Comparison of ENCODE assay signal across 8 mouse cellular contexts in the genomic region with DNA sequence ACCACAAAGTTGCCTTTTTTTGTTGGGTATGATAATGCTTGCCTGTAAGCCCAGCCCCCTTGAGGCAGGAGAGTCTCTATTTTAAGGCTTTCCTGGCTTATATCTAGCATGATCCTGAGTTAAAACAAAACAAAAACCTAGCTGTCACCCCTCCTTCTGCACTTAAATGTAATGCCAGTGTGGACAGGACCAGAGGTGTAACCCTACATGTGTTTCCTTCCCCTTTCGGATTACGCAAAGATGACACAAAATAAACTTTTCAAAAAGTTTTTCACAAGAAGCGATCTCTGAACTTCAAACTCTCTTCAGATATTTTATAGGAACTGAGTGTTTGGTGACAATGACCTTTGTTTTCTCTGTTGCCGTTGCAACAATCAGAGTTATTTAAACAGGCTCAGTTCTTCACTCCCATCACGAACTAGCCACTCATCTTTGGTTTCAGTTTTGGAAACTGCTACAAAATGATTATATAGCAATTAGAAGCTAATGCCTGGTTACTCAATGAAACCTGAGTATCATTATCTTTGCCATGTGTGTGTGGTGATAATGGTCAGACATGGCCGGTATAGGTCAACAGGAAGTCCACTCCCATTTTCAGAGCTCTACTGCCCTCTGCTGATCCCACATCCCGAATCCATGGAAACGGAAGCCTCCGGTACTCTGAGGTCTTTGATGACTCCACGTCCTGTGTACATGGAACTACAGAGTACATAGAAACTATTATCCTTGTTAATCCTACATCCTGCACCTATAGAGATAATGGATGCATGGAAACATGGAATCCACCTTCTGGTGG.
DNase-seq lines count a peak whose midpoint lies in the region; ATAC-seq lines count a peak whose summit lies in the region.

No protein-coding gene starts in this region.

- ATAC-seq in granulocyte monocyte progenitor cell, adult 5-6 weeks (replicated peaks; ENCODE audit: poor library complexity, severe bottlenecking): peak; percentile 90
- ATAC-seq in lung, embryonic 15.5 days (ENCODE audit: borderline replicate concordance, extremely low read depth, low FRiP score, low TSS enrichment): no peak

- no peaks in the 10 kb centered on the region for H3K27me3 ChIP-seq in lung, embryonic 15.5 days

- 53% methylated on average over 10 of the region's 10 CpGs for WGBS in lung, embryonic 15.5 days

- 0 out of 2 replicates have a peak overlapping the region, but pooled peaks have one; percentile 10 for H3K4me3 ChIP-seq in lung, embryonic 15.5 days

- H3K9ac ChIP-seq in lung, embryonic 15.5 days: no peak overlapping the region

- no peaks in the 10 kb centered on the region for H3K9me3 ChIP-seq in lung, embryonic 15.5 days

- no peak overlapping the region for H3K4me2 ChIP-seq in lung, embryonic 15.5 days

- H3K4me1 ChIP-seq in lung, embryonic 15.5 days: no peaks in the 10 kb centered on the region

- peak; percentile 89 for DNase-seq in 3T3-L1 (ENCODE audit: low read depth, low spot score)
- peak; percentile 6 for DNase-seq in ES-CJ7 (ENCODE audit: low read depth, low spot score)
- DNase-seq in cerebellum, postnatal 10 days: peak; percentile 87 to 88
- DNase-seq in layer of hippocampus, adult 11-12 months (ENCODE audit: low spot score): peak; percentile 70
- DNase-seq in right cerebral cortex, adult 2 months (ENCODE audit: low spot score in 2 of 2): peak; percentile 66 to 73
- DNase-seq in T-cell, adult 2 months (ENCODE audit: low spot score): no peak

- no peak overlapping the region for H3K27ac ChIP-seq in lung, embryonic 15.5 days

- H3K36me3 ChIP-seq in lung, embryonic 15.5 days: no peaks in the 10 kb centered on the region
